Comparison of ENCODE assay signal across 25 mouse cellular contexts in the genomic region with DNA sequence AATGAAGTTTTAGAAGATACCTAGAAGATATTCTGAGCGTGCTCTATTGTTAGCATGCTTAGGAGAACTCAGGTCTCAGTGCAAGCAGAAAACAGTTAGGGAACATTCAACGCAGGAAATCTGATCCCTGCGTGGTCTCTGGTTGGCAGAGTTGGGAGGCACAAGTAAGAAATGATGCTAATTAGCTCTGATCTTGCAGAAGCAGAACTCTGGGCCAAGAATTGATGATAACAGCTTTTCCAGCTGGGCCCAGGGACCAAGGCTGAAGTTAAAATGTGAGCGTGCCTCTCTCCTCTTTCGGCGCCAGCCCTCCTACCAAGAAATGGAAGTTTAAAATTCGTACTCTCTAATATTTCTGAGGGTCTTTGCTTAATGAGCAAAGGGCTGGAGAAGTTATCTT. TPM values are rescaled to one million over a fixed set of nuclear protein-coding genes. Genes with fewer than 3 reads are reported as not detected.
A peak's percentile ranks its signal among the peaks of the same experiment; 100 is the strongest.
DNase-seq lines count a peak whose midpoint lies in the region; ATAC-seq and TF ChIP-seq lines count a peak whose summit lies in the region.
"Had no signal": no experiment of that assay in that cellular context is flagged by ENCODE, and none has a peak within 500 bp of the region (broad histone marks: within the 10 kb centered on the region; RNA-seq: fewer than 3 reads in every experiment).

No protein-coding gene starts in this region.

- no peak for TF ChIP-seq POLR2A in brain, embryonic 14.5 days (IDR thresholded peaks at IDR 0.05; ENCODE audit: borderline replicate concordance, extremely low read depth, insufficient read depth, insufficient read length, poor library complexity, severe bottlenecking)

- no peaks in the 10 kb centered on the region for H3K27me3 ChIP-seq in hindbrain, embryonic 15.5 days
- H3K27me3 ChIP-seq in hindbrain, embryonic 12.5 days: no peaks in the 10 kb centered on the region
- H3K27me3 ChIP-seq in midbrain, postnatal 0 days (ENCODE audit: insufficient read depth, low read length): no peaks in the 10 kb centered on the region
- H3K27me3 ChIP-seq in midbrain, embryonic 10.5 days (ENCODE audit: low read depth, poor library complexity, severe bottlenecking): no peaks in the 10 kb centered on the region
- H3K27me3 ChIP-seq: CH12.LX; embryonic facial prominence, embryonic 12.5 days; heart, embryonic 13.5 days; intestine, embryonic 15.5 days; liver, embryonic 12.5 days; midbrain, embryonic 13.5 days; neural tube, embryonic 15.5 days; stomach, embryonic 15.5 days had no signal

- no peaks in the 10 kb centered on the region for H3K36me3 ChIP-seq in hindbrain, embryonic 15.5 days
- no peaks in the 10 kb centered on the region for H3K36me3 ChIP-seq in hindbrain, embryonic 12.5 days
- H3K36me3 ChIP-seq in midbrain, postnatal 0 days (ENCODE audit: insufficient read depth, low read length): no peaks in the 10 kb centered on the region
- no peaks in the 10 kb centered on the region for H3K36me3 ChIP-seq in midbrain, embryonic 10.5 days
- H3K36me3 ChIP-seq: embryonic facial prominence, embryonic 12.5 days; heart, embryonic 13.5 days; intestine, embryonic 15.5 days; liver, embryonic 12.5 days; midbrain, embryonic 13.5 days; neural tube, embryonic 15.5 days; stomach, embryonic 15.5 days had no signal

- no peak overlapping the region for H3K4me2 ChIP-seq in hindbrain, embryonic 15.5 days
- no peak overlapping the region for H3K4me2 ChIP-seq in hindbrain, embryonic 12.5 days (replicated peaks)
- H3K4me2 ChIP-seq in midbrain, postnatal 0 days (ENCODE audit: low read depth, low read length, poor library complexity, severe bottlenecking): no peak overlapping the region
- H3K4me2 ChIP-seq: embryonic facial prominence, embryonic 12.5 days; heart, embryonic 13.5 days; intestine, embryonic 15.5 days; liver, embryonic 12.5 days; midbrain, embryonic 13.5 days; stomach, embryonic 15.5 days had no signal

- H3K4me1 ChIP-seq in hindbrain, embryonic 15.5 days (replicated peaks): peaks cover 19% of the 10 kb centered on the region
- H3K4me1 ChIP-seq in hindbrain, embryonic 12.5 days: 0 out of 2 replicates have a peak, but pooled peaks cover 4% of the 10 kb centered on the region
- H3K4me1 ChIP-seq in midbrain, postnatal 0 days (ENCODE audit: insufficient read depth, low read length): no peaks in the 10 kb centered on the region
- H3K4me1 ChIP-seq in midbrain, embryonic 10.5 days: 0 out of 2 replicates have a peak, but pooled peaks cover 3% of the 10 kb centered on the region
- H3K4me1 ChIP-seq: intestine, embryonic 15.5 days; stomach, embryonic 15.5 days had no signal

- no peak overlapping the region for H3K4me3 ChIP-seq in hindbrain, embryonic 15.5 days
- H3K4me3 ChIP-seq in hindbrain, embryonic 12.5 days: no peak overlapping the region
- no peak overlapping the region for H3K4me3 ChIP-seq in midbrain, postnatal 0 days (ENCODE audit: low read depth, low read length)
- H3K4me3 ChIP-seq in midbrain, embryonic 10.5 days: no peak overlapping the region
- H3K4me3 ChIP-seq: embryonic facial prominence, embryonic 12.5 days; heart, embryonic 13.5 days; intestine, embryonic 15.5 days; layer of hippocampus, adult 2 months; left cerebral cortex, adult 2 months; liver, embryonic 12.5 days; midbrain, embryonic 13.5 days; neural tube, embryonic 15.5 days; stomach, embryonic 15.5 days had no signal

- H3K9ac ChIP-seq in hindbrain, embryonic 15.5 days: no peak overlapping the region
- H3K9ac ChIP-seq in hindbrain, embryonic 12.5 days: no peak overlapping the region
- no peak overlapping the region for H3K9ac ChIP-seq in midbrain, postnatal 0 days (replicated peaks; ENCODE audit: low read length, poor library complexity, severe bottlenecking)
- H3K9ac ChIP-seq: embryonic facial prominence, embryonic 12.5 days; forebrain, postnatal 0 days; heart, embryonic 13.5 days; intestine, embryonic 15.5 days; liver, embryonic 12.5 days; liver, postnatal 0 days; midbrain, embryonic 13.5 days; neural tube, embryonic 15.5 days; stomach, embryonic 15.5 days had no signal

- WGBS in hindbrain, embryonic 15.5 days: 65% methylated on average over 7 of the region's 7 CpGs
- WGBS in hindbrain, embryonic 12.5 days: 76% methylated on average over 7 of the region's 7 CpGs
- 77% methylated on average over 7 of the region's 7 CpGs for WGBS in midbrain, postnatal 0 days
- 91% methylated on average over 7 of the region's 7 CpGs for WGBS in midbrain, embryonic 10.5 days

- TF ChIP-seq CTCF in midbrain, postnatal 0 days (IDR thresholded peaks at IDR 0.05): no peak
- TF ChIP-seq CTCF in brain, embryonic 14.5 days (IDR thresholded peaks at IDR 0.05; ENCODE audit: borderline replicate concordance, extremely low read depth, insufficient read depth, insufficient read length): no peak

- ATAC-seq in hindbrain, embryonic 15.5 days (ENCODE audit: low FRiP score, low read depth): no peak
- ATAC-seq in hindbrain, embryonic 12.5 days (ENCODE audit: low FRiP score): no peak
- no peak for ATAC-seq in midbrain, postnatal 0 days (ENCODE audit: low FRiP score)
- ATAC-seq: forebrain, postnatal 0 days; intestine, embryonic 15.5 days; liver, embryonic 12.5 days; liver, postnatal 0 days; midbrain, embryonic 13.5 days had no signal

- H3K27ac ChIP-seq in hindbrain, embryonic 15.5 days (replicated peaks): peak overlapping the region; percentile 51
- H3K27ac ChIP-seq in hindbrain, embryonic 12.5 days: no peak overlapping the region
- no peak overlapping the region for H3K27ac ChIP-seq in midbrain, postnatal 0 days (ENCODE audit: low read depth, low read length)
- H3K27ac ChIP-seq in midbrain, embryonic 10.5 days (replicated peaks): no peak overlapping the region
- H3K27ac ChIP-seq: embryonic facial prominence, embryonic 12.5 days; heart, embryonic 13.5 days; intestine, embryonic 15.5 days; layer of hippocampus, adult 2 months; left cerebral cortex, adult 2 months; liver, embryonic 12.5 days; stomach, embryonic 15.5 days had no signal

- DNase-seq in cerebellum, postnatal 10 days: peak; percentile 74
- DNase-seq in cerebellum, adult 9-10 months: no peak
- DNase-seq in midbrain, postnatal 0 days (ENCODE audit: low spot score): peak; percentile 64
- no peak for DNase-seq in midbrain, embryonic 10.5 days (ENCODE audit: low spot score)
- peak; percentile 55 for DNase-seq in brain, embryonic 14.5 days (ENCODE audit: low read depth)
- DNase-seq: adrenal gland, adult 8-10 months; forebrain, postnatal 0 days; heart, postnatal 10 days; kidney, adult 2 months; kidney, postnatal 36 days; liver, postnatal 0 days; lung, postnatal 36 days; right cerebral cortex, postnatal 25 days had no signal

- no peaks in the 10 kb centered on the region for H3K9me3 ChIP-seq in hindbrain, embryonic 15.5 days
- no peaks in the 10 kb centered on the region for H3K9me3 ChIP-seq in hindbrain, embryonic 12.5 days (replicated peaks)
- H3K9me3 ChIP-seq in midbrain, postnatal 0 days (ENCODE audit: low read length): no peaks in the 10 kb centered on the region
- no peaks in the 10 kb centered on the region for H3K9me3 ChIP-seq in midbrain, embryonic 10.5 days (replicated peaks)
- H3K9me3 ChIP-seq: embryonic facial prominence, embryonic 12.5 days; heart, embryonic 13.5 days; intestine, embryonic 15.5 days; liver, embryonic 12.5 days; midbrain, embryonic 13.5 days; neural tube, embryonic 15.5 days; stomach, embryonic 15.5 days had no signal

RNA-seq across cellular contexts. Expression of a gene that starts 45.1 kb away (rescaled TPM):
- polyA plus RNA-seq in hindbrain, embryonic 15.5 days (2015; fragmentation: Nextera tagmentation; extraction: Ambion mirVana): 10.4 and 12.0 TPM in 2 replicates
- polyA plus RNA-seq in hindbrain, embryonic 12.5 days (2016; fragmentation: Nextera tagmentation; extraction: Ambion mirVana): 29.3 and 30.6 TPM in 2 replicates
- 1.1 and 3.1 TPM in 2 replicates for total RNA-seq in midbrain, postnatal 0 days (2014; rRNA removed)
- polyA plus RNA-seq in midbrain, postnatal 0 days (2015; fragmentation: Nextera tagmentation; extraction: Ambion mirVana): 2.6 and 3.1 TPM in 2 replicates
- polyA plus RNA-seq in midbrain, embryonic 10.5 days (2016; fragmentation: Nextera tagmentation; extraction: Ambion mirVana): 52.9 and 53.8 TPM in 2 replicates
- polyA plus RNA-seq in brain, embryonic 14.5 days (2012; rRNA removed): 5.9 and 6.7 TPM in 2 replicates

Comparison
In these comparisons a context has a peak if more than half of its experiments do, and no peak if none do; other contexts are left out.
1. DNase-seq: peak in cerebellum, postnatal 10 days (2 of 2), midbrain, postnatal 0 days (single experiment) and brain, embryonic 14.5 days (single experiment); none in cerebellum, adult 9-10 months (single experiment) and midbrain, embryonic 10.5 days (single experiment).